In the genomic region with DNA sequence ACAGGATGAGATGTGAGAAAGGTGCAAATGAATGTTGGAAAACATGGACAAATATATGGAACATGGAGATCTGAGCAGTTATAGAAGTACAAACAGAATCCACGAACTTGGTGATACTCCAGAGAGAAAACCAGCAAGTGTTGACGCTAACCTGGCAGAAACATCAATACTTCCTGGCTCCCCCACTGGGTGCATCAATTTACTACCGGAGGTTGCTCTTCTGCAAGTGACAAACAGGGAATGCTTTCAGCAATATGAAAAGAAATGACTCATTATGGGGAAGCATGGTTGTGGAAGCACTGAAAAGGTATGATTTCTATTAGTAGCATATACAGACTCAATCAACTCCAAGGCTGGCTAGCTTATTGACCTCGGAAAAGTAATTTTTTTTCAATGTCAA, we compare ENCODE assay signal across 19 mouse cellular contexts.
DNase-seq lines count a peak whose midpoint lies in the region; ATAC-seq and TF ChIP-seq lines count a peak whose summit lies in the region.
"Had no signal": no experiment of that assay in that cellular context is flagged by ENCODE, and none has a peak within 500 bp of the region (broad histone marks: within the 10 kb centered on the region; RNA-seq: fewer than 3 reads in every experiment).

No protein-coding gene starts in this region.

- no peaks in the 10 kb centered on the region for H3K27me3 ChIP-seq in cerebellum, adult 2 months (ENCODE audit: control insufficient read depth, insufficient read depth, low read length)
- no peaks in the 10 kb centered on the region for H3K27me3 ChIP-seq in kidney, embryonic 16.5 days (ENCODE audit: insufficient read depth, low read length)
- H3K27me3 ChIP-seq: embryonic facial prominence, embryonic 12.5 days; forebrain, embryonic 15.5 days; heart, embryonic 13.5 days had no signal

- H3K36me3 ChIP-seq in kidney, embryonic 16.5 days (ENCODE audit: insufficient read depth, low read length), result no peaks in the 10 kb centered on the region
- H3K36me3 ChIP-seq: embryonic facial prominence, embryonic 12.5 days; forebrain, embryonic 15.5 days; G1E; heart, embryonic 13.5 days had no signal

- no peaks in the 10 kb centered on the region for H3K4me1 ChIP-seq in cerebellum, adult 2 months (ENCODE audit: control insufficient read depth, insufficient read depth, low read length)
- no peaks in the 10 kb centered on the region for H3K4me1 ChIP-seq in kidney, embryonic 16.5 days (ENCODE audit: insufficient read depth, low read length)
- H3K4me1 ChIP-seq: embryonic facial prominence, embryonic 12.5 days; forebrain, embryonic 15.5 days; heart, embryonic 13.5 days had no signal

- TF ChIP-seq POLR2A in cerebellum, adult 2 months (IDR thresholded peaks at IDR 0.05; ENCODE audit: borderline replicate concordance, insufficient read depth, low read length), result no peak

- no peak overlapping the region for H3K4me2 ChIP-seq in kidney, embryonic 16.5 days (replicated peaks; ENCODE audit: low read depth, low read length)
- H3K4me2 ChIP-seq: embryonic facial prominence, embryonic 12.5 days; forebrain, embryonic 15.5 days; heart, embryonic 13.5 days had no signal

- H3K9me3 ChIP-seq in kidney, embryonic 16.5 days (ENCODE audit: low read length), result no peaks in the 10 kb centered on the region
- H3K9me3 ChIP-seq: embryonic facial prominence, embryonic 12.5 days; forebrain, embryonic 15.5 days; G1E; heart, embryonic 13.5 days had no signal

- no peak for TF ChIP-seq CTCF in cerebellum, adult 2 months (IDR thresholded peaks at IDR 0.05; ENCODE audit: borderline replicate concordance, insufficient read depth, low read depth, low read length)

- DNase-seq in cerebellum, postnatal 4 days (ENCODE audit: low spot score in 2 of 2), result no peak
- peak; percentile 38 to 76 for DNase-seq in cerebellum, adult 2 months
- peak; percentile 19 to 23 for DNase-seq in cerebellum, postnatal 10 days
- DNase-seq in left cerebral cortex, adult 18-20 months (ENCODE audit: low spot score in 2 of 2), result no peak
- DNase-seq: adrenal gland, postnatal 10 days; B cell, adult 2 months; gastrocnemius, postnatal 36 days; heart, adult 11 months; heart, postnatal 36 days; kidney, adult 11 months had no signal

- no peak overlapping the region for H3K27ac ChIP-seq in cerebellum, adult 2 months (ENCODE audit: insufficient read depth, low read length)
- H3K27ac ChIP-seq in kidney, embryonic 16.5 days (ENCODE audit: low read length), result no peak overlapping the region
- H3K27ac ChIP-seq: embryonic facial prominence, embryonic 12.5 days; forebrain, embryonic 15.5 days; heart, embryonic 13.5 days had no signal

- no peak overlapping the region for H3K4me3 ChIP-seq in cerebellum, adult 2 months (replicated peaks; ENCODE audit: insufficient read depth, low read depth, low read length)
- H3K4me3 ChIP-seq in kidney, embryonic 16.5 days (ENCODE audit: low read length), result no peak overlapping the region
- H3K4me3 ChIP-seq: embryonic facial prominence, embryonic 12.5 days; forebrain, embryonic 15.5 days; heart, embryonic 13.5 days had no signal

- WGBS in cerebellum, adult 2 months, result 16% methylated on average over 4 of the region's 4 CpGs
- 81% methylated on average over 4 of the region's 4 CpGs for whole genome bisulfite sequencing in kidney, embryonic 16.5 days

- ATAC-seq in cerebellum, adult (ENCODE audit: insufficient number of reproducible peaks, low FRiP score, low TSS enrichment), result peak; percentile 74
- ATAC-seq in kidney, embryonic 16.5 days (ENCODE audit: low FRiP score, low TSS enrichment), result no peak
- no peak for ATAC-seq in inflammation-experienced regulatory T-cells, adult 6 months
- ATAC-seq: CD4-positive, CD25-positive, alpha-beta regulatory T cell, adult 4 months; forebrain, embryonic 15.5 days; hindbrain, embryonic 16.5 days had no signal

- no peak overlapping the region for H3K9ac ChIP-seq in kidney, embryonic 16.5 days (replicated peaks; ENCODE audit: low read length)
- H3K9ac ChIP-seq: embryonic facial prominence, embryonic 12.5 days; forebrain, embryonic 15.5 days; heart, embryonic 13.5 days had no signal

Comparison
In these comparisons a context has a peak if more than half of its experiments do, and no peak if none do; other contexts are left out.
1. DNase-seq: peak in cerebellum, adult 2 months (2 of 2) and cerebellum, postnatal 10 days (2 of 2); none in cerebellum, postnatal 4 days (0 of 2) and left cerebral cortex, adult 18-20 months (0 of 2).